Mouse (Mus musculus): ENCODE data around the gene Mrpl55. TPM values are rescaled to one million over a fixed set of nuclear protein-coding genes. Genes with fewer than 3 reads are reported as not detected.

The Mrpl55 gene
- polyA plus RNA-seq, 1 experiment from 2014 or later, result 87.7 TPM

GRCm38 (mm10) chr11:59221604-59222003 is 19.3 kb downstream of the Mrpl55 start:
- no peak for ATAC-seq (ENCODE audit: low FRiP score, low TSS enrichment)
- Histone ChIP-seq H3K27ac (replicated peaks; ENCODE audit: low read depth, low read length) (no peak overlapping the region), H3K9me3 (ENCODE audit: control insufficient read depth, low read length) (no peaks in the 10 kb centered on the region), H3K4me1 (ENCODE audit: control insufficient read depth, insufficient read depth, low read length) (peaks cover 21% of the 10 kb centered on the region), H3K4me2 (ENCODE audit: low read length) (no peak overlapping the region), H3K36me3 (ENCODE audit: control insufficient read depth, insufficient read depth, low read length) (peaks cover 8% of the 10 kb centered on the region; the same call in 1 of the 2 replicates), H3K4me3 (replicated peaks; ENCODE audit: low read depth, low read length) (no peak overlapping the region), H3K9ac (replicated peaks; ENCODE audit: low read length) (no peak overlapping the region), H3K27me3 (ENCODE audit: control insufficient read depth, insufficient read depth, low read length) (no peaks in the 10 kb centered on the region)
- DNase-seq, result no peak

DNA sequence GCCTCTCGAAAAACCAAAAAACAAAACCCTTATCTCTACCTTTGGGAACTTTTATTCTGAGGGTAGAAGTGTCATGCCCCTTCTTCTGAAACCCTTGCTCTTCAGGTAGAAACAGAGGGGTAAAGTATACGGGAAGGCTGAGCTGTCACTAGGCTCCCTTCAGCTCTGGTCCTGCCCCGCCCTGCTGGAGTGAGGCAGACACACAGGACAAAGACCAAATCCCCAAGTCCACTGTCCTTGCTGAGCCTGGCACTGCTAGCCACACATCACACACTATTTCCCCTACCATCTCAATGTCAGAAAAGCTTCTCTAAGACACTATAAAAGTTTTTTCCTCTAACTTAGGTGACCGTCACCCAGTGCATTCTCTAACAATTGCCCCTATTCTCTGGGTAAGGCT is 20.0 kb downstream of the Mrpl55 start:
- no peak overlapping the region for H3K4me2 ChIP-seq (ENCODE audit: low read length)
- H3K4me3 ChIP-seq (replicated peaks; ENCODE audit: low read depth, low read length), result no peak overlapping the region
- no peaks in the 10 kb centered on the region for H3K9me3 ChIP-seq (ENCODE audit: control insufficient read depth, low read length)
- WGBS, result 89% methylated on average over 4 of the region's 4 CpGs
- no peak overlapping the region for H3K27ac ChIP-seq (replicated peaks; ENCODE audit: low read depth, low read length)
- ATAC-seq (ENCODE audit: low FRiP score, low TSS enrichment) (no peak), DNase-seq (no peak)
- peaks cover 8% of the 10 kb centered on the region; the same call in 1 of the 2 replicates for H3K36me3 ChIP-seq (ENCODE audit: control insufficient read depth, insufficient read depth, low read length)
- no peak overlapping the region for H3K9ac ChIP-seq (replicated peaks; ENCODE audit: low read length)
- no peaks in the 10 kb centered on the region for H3K27me3 ChIP-seq (ENCODE audit: control insufficient read depth, insufficient read depth, low read length)
- H3K4me1 ChIP-seq (ENCODE audit: control insufficient read depth, insufficient read depth, low read length), result peaks cover 27% of the 10 kb centered on the region

- ATAC-seq (ENCODE audit: low FRiP score, low TSS enrichment), result no peak
- no peaks in the 10 kb centered on the region for H3K27me3 ChIP-seq (ENCODE audit: control insufficient read depth, insufficient read depth, low read length)
- no peak overlapping the region for H3K9ac ChIP-seq (replicated peaks; ENCODE audit: low read length)
- DNase-seq, result no peak
- H3K4me2 ChIP-seq (ENCODE audit: low read length), result no peak overlapping the region
- 97% methylated on average over 3 of the region's 3 CpGs for WGBS
- peaks cover 8% of the 10 kb centered on the region; the same call in 1 of the 2 replicates for H3K36me3 ChIP-seq (ENCODE audit: control insufficient read depth, insufficient read depth, low read length)
- H3K9me3 ChIP-seq (ENCODE audit: control insufficient read depth, low read length), result no peaks in the 10 kb centered on the region
- peaks cover 31% of the 10 kb centered on the region for H3K4me1 ChIP-seq (ENCODE audit: control insufficient read depth, insufficient read depth, low read length)
- H3K4me3 ChIP-seq (replicated peaks; ENCODE audit: low read depth, low read length), result no peak overlapping the region
- no peak overlapping the region for H3K27ac ChIP-seq (replicated peaks; ENCODE audit: low read depth, low read length)
Measured at GRCm38 (mm10) chr11:59224025-59224424, 21.7 kb downstream of the Mrpl55 start.

- no peaks in the 10 kb centered on the region for H3K27me3 ChIP-seq (ENCODE audit: control insufficient read depth, insufficient read depth, low read length)
- no peaks in the 10 kb centered on the region for H3K9me3 ChIP-seq (ENCODE audit: control insufficient read depth, low read length)
- ATAC-seq (ENCODE audit: low FRiP score, low TSS enrichment) (no peak), DNase-seq (no peak)
- H3K9ac ChIP-seq (replicated peaks; ENCODE audit: low read length), result no peak overlapping the region
- no peak overlapping the region for H3K4me2 ChIP-seq (ENCODE audit: low read length)
- peaks cover 31% of the 10 kb centered on the region for H3K4me1 ChIP-seq (ENCODE audit: control insufficient read depth, insufficient read depth, low read length)
- no peak overlapping the region for H3K27ac ChIP-seq (replicated peaks; ENCODE audit: low read depth, low read length)
- H3K4me3 ChIP-seq (replicated peaks; ENCODE audit: low read depth, low read length), result no peak overlapping the region
- H3K36me3 ChIP-seq (ENCODE audit: control insufficient read depth, insufficient read depth, low read length), result peaks cover 7% of the 10 kb centered on the region; the same call in 1 of the 2 replicates
- WGBS, result 75% methylated on average over 2 of the region's 2 CpGs
Measured at GRCm38 (mm10) chr11:59224470-59224869, 22.2 kb downstream of the Mrpl55 start.

- H3K36me3 ChIP-seq (ENCODE audit: control insufficient read depth, insufficient read depth, low read length), result 0 out of 2 replicates have a peak, but pooled peaks cover 6% of the 10 kb centered on the region
- H3K4me2 ChIP-seq (ENCODE audit: low read length), result no peak overlapping the region
- WGBS, result 80% methylated on average over 2 of the region's 2 CpGs
- H3K4me3 ChIP-seq (replicated peaks; ENCODE audit: low read depth, low read length), result no peak overlapping the region
- ATAC-seq (ENCODE audit: low FRiP score, low TSS enrichment) (no peak), DNase-seq (no peak)
- H3K9me3 ChIP-seq (ENCODE audit: control insufficient read depth, low read length), result no peaks in the 10 kb centered on the region
- H3K27ac ChIP-seq (replicated peaks; ENCODE audit: low read depth, low read length), result no peak overlapping the region
- no peak overlapping the region for H3K9ac ChIP-seq (replicated peaks; ENCODE audit: low read length)
- no peaks in the 10 kb centered on the region for H3K27me3 ChIP-seq (ENCODE audit: control insufficient read depth, insufficient read depth, low read length)
- H3K4me1 ChIP-seq (ENCODE audit: control insufficient read depth, insufficient read depth, low read length), result peaks cover 31% of the 10 kb centered on the region
Measured at GRCm38 (mm10) chr11:59225167-59225566, 22.9 kb downstream of the Mrpl55 start.

- H3K9ac ChIP-seq (replicated peaks; ENCODE audit: low read length), result peak overlapping the region; percentile 76; the same call in 1 of the 2 replicates
- 73% methylated on average over 3 of the region's 3 CpGs for WGBS
Measured at GRCm38 (mm10) chr11:59226251-59226650, 24.0 kb downstream of the Mrpl55 start.

DNA sequence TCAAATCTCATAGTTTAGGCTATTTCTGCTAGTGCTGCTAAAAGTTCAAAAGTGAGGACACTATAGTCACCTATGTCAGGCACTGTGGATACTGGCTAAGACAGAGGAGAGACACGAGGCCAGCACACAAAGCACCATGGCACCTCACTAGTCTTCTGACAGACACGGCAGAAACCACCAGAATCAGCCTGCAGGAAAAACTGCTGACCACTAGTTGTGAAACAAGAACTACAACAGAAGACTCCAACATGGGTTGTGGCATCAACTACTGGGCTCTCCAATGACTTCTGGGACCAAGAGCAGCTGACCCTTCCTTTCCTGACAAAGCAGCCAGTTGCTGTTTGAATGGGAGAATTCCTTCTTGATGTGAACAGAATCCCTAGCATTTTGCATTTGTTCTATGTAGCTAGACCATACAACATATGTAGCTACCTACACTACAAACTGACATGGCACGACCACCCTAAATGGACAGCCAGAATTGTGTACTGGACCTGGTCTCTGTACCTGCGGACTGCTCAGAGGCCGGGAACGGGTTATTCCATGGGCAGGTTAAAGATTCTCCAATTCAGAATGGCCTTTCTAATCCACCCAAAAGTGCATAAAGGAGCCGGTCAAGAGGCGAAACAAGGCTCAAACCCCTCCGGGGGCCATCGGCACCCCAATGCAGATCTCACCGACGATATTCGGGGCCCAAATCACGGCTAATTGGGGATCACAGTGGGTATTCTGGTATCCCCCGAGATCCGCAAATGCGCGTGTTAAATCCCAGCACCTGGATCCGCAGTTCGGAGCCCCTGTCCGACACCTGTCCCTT is 24.7 kb downstream of the Mrpl55 start:
- DNase-seq, result peak; percentile 12
- Histone ChIP-seq H3K4me3 (replicated peaks; ENCODE audit: low read depth, low read length) (peak overlapping the region; percentile 73), H3K4me2 (ENCODE audit: low read length) (peak overlapping the region; percentile 96), H3K9ac (replicated peaks; ENCODE audit: low read length) (peak overlapping the region; percentile 76), H3K27ac (replicated peaks; ENCODE audit: low read depth, low read length) (peak overlapping the region; percentile 92), H3K9me3 (ENCODE audit: control insufficient read depth, low read length) (no peaks in the 10 kb centered on the region), H3K4me1 (ENCODE audit: control insufficient read depth, insufficient read depth, low read length) (peaks cover 27% of the 10 kb centered on the region), H3K27me3 (ENCODE audit: control insufficient read depth, insufficient read depth, low read length) (no peaks in the 10 kb centered on the region), H3K36me3 (ENCODE audit: control insufficient read depth, insufficient read depth, low read length) (0 out of 2 replicates have a peak, but pooled peaks cover 6% of the 10 kb centered on the region)
- no peak for ATAC-seq (ENCODE audit: low FRiP score, low TSS enrichment)
- 5% methylated on average over 21 of the region's 21 CpGs for WGBS

More at GRCm38 (mm10) chr11:59226251-59226650, 24.0 kb downstream of the Mrpl55 start:
- ATAC-seq (ENCODE audit: low FRiP score, low TSS enrichment), result no peak
- Histone ChIP-seq H3K27me3 (ENCODE audit: control insufficient read depth, insufficient read depth, low read length) (no peaks in the 10 kb centered on the region), H3K4me2 (ENCODE audit: low read length) (peak overlapping the region; percentile 96), H3K27ac (replicated peaks; ENCODE audit: low read depth, low read length) (no peak overlapping the region), H3K36me3 (ENCODE audit: control insufficient read depth, insufficient read depth, low read length) (0 out of 2 replicates have a peak, but pooled peaks cover 6% of the 10 kb centered on the region), H3K4me3 (replicated peaks; ENCODE audit: low read depth, low read length) (peak overlapping the region; percentile 73), H3K4me1 (ENCODE audit: control insufficient read depth, insufficient read depth, low read length) (peaks cover 31% of the 10 kb centered on the region), H3K9me3 (ENCODE audit: control insufficient read depth, low read length) (no peaks in the 10 kb centered on the region)
- no peak for DNase-seq

DNA sequence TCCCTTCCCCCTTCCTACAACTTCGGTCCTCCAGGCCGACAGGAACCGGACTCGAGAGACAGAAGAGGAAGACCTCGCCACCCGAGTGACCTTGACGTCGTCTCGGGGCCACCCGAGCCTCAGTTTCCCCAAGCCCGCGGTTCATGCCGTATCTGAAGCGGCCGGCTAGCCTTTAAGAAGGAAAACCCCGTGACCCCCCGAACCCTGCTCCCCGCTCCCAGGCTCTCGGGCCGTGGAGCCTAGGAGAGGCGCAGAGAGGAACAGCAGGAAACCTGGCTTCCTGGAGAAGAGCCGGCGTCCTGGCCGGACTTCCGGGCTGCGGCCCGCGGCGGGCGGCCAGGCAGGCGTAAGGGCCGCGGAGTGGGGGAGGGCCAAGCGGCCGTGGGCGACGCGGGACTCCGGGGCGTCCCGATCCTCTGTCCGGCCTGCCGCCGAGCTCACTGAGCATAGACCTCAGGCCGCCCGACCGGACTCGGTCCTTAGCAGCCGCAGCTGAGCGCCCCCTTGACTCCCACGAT is 25.4 kb downstream of the Mrpl55 start:
- Histone ChIP-seq H3K9ac (replicated peaks; ENCODE audit: low read length) (peak overlapping the region; percentile 76), H3K27ac (replicated peaks; ENCODE audit: low read depth, low read length) (peak overlapping the region; percentile 92), H3K4me2 (ENCODE audit: low read length) (peak overlapping the region; percentile 96), H3K27me3 (ENCODE audit: control insufficient read depth, insufficient read depth, low read length) (no peaks in the 10 kb centered on the region), H3K4me1 (ENCODE audit: control insufficient read depth, insufficient read depth, low read length) (peaks cover 27% of the 10 kb centered on the region), H3K36me3 (ENCODE audit: control insufficient read depth, insufficient read depth, low read length) (0 out of 2 replicates have a peak, but pooled peaks cover 6% of the 10 kb centered on the region), H3K9me3 (ENCODE audit: control insufficient read depth, low read length) (no peaks in the 10 kb centered on the region), H3K4me3 (replicated peaks; ENCODE audit: low read depth, low read length) (peak overlapping the region; percentile 73)
- DNase-seq (no peak), ATAC-seq (ENCODE audit: low FRiP score, low TSS enrichment) (peak; percentile 73)
- WGBS, result 0% methylated on average over 50 of the region's 51 CpGs
